Mouse (Mus musculus) forebrain, embryonic 13.5 days (tissue): ENCODE results near the gene Fxr2. TPM values are rescaled to one million over a fixed set of nuclear protein-coding genes. Genes with fewer than 3 reads are reported as not detected.
A peak's percentile ranks its signal among the peaks of the same experiment; 100 is the strongest.

Experiments used
- ATAC-seq: fragments of 200-750 bp; cut with Nextera tagmentation; 2 replicates; pipeline ENCODE4 v1.8.0; 2017
- H3K27ac ChIP-seq: fragments of 300-500 bp; sonication (generic); 2 replicates; pipeline ENCODE4 v1.5.1; 2015; ENCODE audit warnings: inconsistent platforms, mild to moderate bottlenecking, moderate library complexity
- H3K27me3 ChIP-seq: fragments of 300-500 bp; sonication (generic); 2 replicates; pipeline ENCODE4 v1.6.1; 2015; ENCODE audit warnings: mild to moderate bottlenecking, inconsistent platforms
- H3K36me3 ChIP-seq: fragments of 300-500 bp; sonication (generic); 2 replicates; pipeline ENCODE4 v1.6.1; 2015; ENCODE audit warnings: mild to moderate bottlenecking, inconsistent platforms; ENCODE audit not compliant: poor library complexity, severe bottlenecking
- H3K4me1 ChIP-seq: fragments of 300-500 bp; sonication (generic); 2 replicates; pipeline ENCODE4 v1.6.1; 2015; ENCODE audit warnings: inconsistent platforms
- H3K4me2 ChIP-seq: fragments of 300-500 bp; sonication (generic); 2 replicates; pipeline ENCODE4 v1.6.1; 2015; ENCODE audit warnings: inconsistent platforms, mild to moderate bottlenecking, moderate library complexity
- H3K4me3 ChIP-seq: fragments of 300-500 bp; sonication (generic); 2 replicates; pipeline ENCODE4 v1.5.1; 2015; ENCODE audit warnings: mild to moderate bottlenecking, inconsistent platforms
- H3K9ac ChIP-seq: fragments of 300-500 bp; sonication (generic); 2 replicates; pipeline ENCODE4 v1.6.1; 2015; ENCODE audit warnings: mild to moderate bottlenecking, inconsistent platforms
- H3K9me3 ChIP-seq: fragments of 300-500 bp; sonication (generic); replicated peaks from 2 replicates; pipeline ENCODE4 v1.6.1; 2016; ENCODE audit warnings: inconsistent platforms
- WGBS: fragments of 180-500 bp; shearing (Covaris S2); methylation state at CpG from one replicate; pipeline ENCODE4 v1.1.7; 2015; 5-methylcytosine and 5-hydroxymethylcytosine counted together
- polyA plus RNA-seq: library from polyadenylated mRNA; unstranded; fragments of >200 nt; fragmentation: Nextera tagmentation; extraction: Ambion mirVana; gene quantifications from 2 replicates; pipeline ENCODE4 v1.2.1, GENCODE M21; 2015

Fxr2 gene
- polyA plus RNA-seq, 1 experiment from 2014 or later: 38.7 TPM

DNA sequence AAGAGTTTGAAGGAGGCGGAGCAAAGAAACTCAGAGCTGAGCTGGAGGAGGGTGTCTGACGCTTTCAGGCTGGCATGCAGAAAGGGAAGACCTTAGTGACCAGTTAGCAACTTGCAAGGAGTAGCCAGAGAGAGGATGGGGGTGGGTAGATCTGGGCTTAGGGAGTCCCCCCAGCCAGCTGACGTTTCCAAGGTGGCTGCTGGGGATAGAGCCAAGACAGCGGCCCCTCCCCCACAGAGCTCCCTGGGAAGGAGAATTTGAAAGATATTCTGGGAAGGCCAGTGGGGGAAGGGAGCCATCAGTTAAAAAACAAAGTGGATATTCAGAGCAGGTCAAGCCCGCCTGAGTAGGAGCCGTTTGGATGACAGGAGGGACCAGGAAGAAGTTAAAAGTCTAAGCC is 32.7 kb upstream of the Fxr2 start:
- 9% methylated on average over 6 of the region's 6 CpGs for WGBS
- Histone ChIP-seq H3K36me3 (peaks cover 21% of the 10 kb centered on the region), H3K4me1 (peaks cover 31% of the 10 kb centered on the region), H3K27me3 (no peaks in the 10 kb centered on the region), H3K4me3 (no peak overlapping the region), H3K27ac (no peak overlapping the region), H3K4me2 (peak overlapping the region; percentile 17; the same call in 1 of the 2 replicates), H3K9me3 (no peaks in the 10 kb centered on the region), H3K9ac (0 out of 2 replicates have a peak overlapping the region, but pooled peaks have one; percentile 1)
- ATAC-seq: no peak

DNA sequence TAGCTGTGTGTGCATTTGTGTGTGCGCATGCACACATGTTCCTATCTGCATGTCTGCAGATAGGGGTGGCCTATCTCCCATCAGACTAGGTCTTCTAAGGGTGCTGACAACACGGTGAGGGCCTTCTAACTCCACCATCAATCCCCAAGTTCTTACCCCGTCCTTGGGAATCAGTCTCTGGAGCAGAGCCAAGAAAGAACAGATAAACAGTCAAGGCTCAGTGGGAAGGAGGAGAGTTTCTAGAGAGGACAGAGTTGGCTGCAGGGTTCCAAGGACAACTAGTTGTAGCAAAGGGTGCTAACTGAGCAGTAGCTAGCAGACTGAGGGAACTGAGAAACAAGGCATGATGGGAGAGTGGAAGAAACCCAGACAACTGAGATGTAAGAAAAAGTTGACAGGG is 31.0 kb upstream of the Fxr2 start:
- Histone ChIP-seq H3K4me3 (no peak overlapping the region), H3K4me1 (peaks cover 38% of the 10 kb centered on the region), H3K27me3 (no peaks in the 10 kb centered on the region), H3K9me3 (no peaks in the 10 kb centered on the region), H3K27ac (no peak overlapping the region), H3K4me2 (no peak overlapping the region), H3K36me3 (peaks cover 16% of the 10 kb centered on the region), H3K9ac (no peak overlapping the region)
- ATAC-seq: no peak
- WGBS: 82% methylated on average over 3 of the region's 3 CpGs

DNA sequence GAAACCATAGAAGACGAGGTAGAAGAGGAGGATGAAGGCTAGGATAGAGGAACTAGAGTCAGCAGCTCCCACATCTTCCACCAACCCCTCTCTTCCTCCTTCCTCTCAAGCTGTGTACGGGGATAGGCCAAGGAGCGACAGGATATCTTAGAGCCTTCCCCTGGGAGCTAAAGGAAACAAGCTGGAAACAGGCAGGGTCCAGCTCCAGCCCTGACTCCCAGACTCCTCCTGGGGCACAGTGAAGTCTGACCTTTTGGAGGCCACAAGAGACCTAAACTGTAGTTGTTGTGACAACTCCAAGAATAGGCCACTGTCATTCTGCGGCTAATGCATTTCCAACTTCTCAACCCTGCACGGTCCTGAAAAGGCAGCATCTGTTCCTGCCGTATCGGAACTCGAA is 29.3 kb upstream of the Fxr2 start:
- H3K9me3 ChIP-seq: no peaks in the 10 kb centered on the region
- H3K27me3 ChIP-seq: no peaks in the 10 kb centered on the region
- peak overlapping the region; percentile 100; the same call in 1 of the 2 replicates for H3K4me2 ChIP-seq
- ATAC-seq: no peak
- H3K36me3 ChIP-seq: peaks cover 16% of the 10 kb centered on the region
- no peak overlapping the region for H3K9ac ChIP-seq
- H3K27ac ChIP-seq: no peak overlapping the region
- peaks cover 38% of the 10 kb centered on the region for H3K4me1 ChIP-seq
- 88% methylated on average over 8 of the region's 8 CpGs for WGBS
- no peak overlapping the region for H3K4me3 ChIP-seq

DNA sequence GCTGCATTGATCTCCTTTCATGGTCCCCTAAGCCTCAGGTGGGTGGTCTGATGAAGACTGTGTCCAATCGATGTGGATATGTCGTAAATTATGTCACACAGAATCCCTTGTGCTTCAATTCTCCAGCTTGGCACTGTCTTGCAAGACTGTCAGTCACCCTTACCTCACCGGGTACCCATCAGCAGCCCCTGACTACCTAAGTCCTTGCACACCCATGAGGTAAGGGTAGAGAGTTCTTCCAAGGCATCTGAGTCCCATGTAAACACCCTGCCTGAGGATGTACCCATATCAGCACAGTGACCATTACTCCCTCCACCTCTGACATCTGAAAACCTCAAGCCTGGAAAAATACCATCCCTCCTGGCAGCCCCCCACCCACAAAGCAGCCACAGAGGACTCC is 28.4 kb upstream of the Fxr2 start:
- peaks cover 16% of the 10 kb centered on the region for H3K36me3 ChIP-seq
- H3K9ac ChIP-seq: peak overlapping the region; percentile 87
- H3K27me3 ChIP-seq: no peaks in the 10 kb centered on the region
- H3K4me1 ChIP-seq: peaks cover 38% of the 10 kb centered on the region
- H3K4me2 ChIP-seq: peak overlapping the region; percentile 100
- H3K27ac ChIP-seq: no peak overlapping the region
- no peaks in the 10 kb centered on the region for H3K9me3 ChIP-seq
- WGBS: 61% methylated on average over 3 of the region's 3 CpGs
- H3K4me3 ChIP-seq: peak overlapping the region; percentile 73
- no peak for ATAC-seq

DNA sequence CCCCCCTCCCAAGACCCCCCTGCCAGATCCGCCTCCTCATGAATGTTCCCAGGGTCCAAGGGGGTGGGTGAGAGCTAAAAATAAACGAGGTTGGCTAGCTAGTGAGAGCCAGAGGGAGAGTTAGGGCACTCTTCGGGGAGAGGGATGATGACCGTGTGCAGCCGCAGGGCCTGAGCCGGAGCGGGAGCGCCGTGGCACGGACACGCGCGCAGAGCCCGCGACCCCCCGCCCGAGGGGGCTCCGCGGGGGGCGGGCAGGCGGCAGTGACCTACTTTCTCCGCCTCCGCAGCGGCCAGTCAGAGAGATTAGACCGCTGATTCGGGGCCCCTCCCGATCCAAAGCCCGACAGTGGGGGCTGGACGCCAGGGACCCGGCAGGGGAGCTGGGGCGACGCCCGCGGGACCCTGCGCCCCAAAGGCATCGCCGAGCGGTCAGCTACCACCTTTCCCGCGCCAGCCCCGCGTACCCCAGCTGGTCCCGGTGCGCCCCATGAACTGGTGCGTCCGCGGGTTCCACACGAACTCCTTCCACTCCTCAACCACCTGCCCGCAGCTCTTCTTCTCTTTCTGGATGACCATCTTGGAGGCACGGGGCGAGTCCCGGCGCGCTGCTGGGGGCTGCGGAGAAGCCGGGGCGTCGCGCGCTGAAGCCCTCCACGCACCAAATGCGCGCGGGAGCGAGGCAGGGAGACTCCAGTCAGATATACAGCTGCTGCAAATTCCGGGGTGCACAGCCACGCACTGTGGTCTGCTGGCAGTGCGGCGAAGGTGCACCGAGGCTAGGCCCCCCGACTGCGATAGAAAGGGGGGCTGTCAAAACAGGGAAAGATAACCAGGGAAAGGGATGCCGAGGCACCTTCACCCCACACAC is 27.8 kb upstream of the Fxr2 start:
- Histone ChIP-seq H3K4me1 (peaks cover 32% of the 10 kb centered on the region), H3K4me3 (peak overlapping the region; percentile 73), H3K27ac (peak overlapping the region; percentile 63), H3K4me2 (peak overlapping the region; percentile 100), H3K27me3 (no peaks in the 10 kb centered on the region), H3K9ac (peak overlapping the region; percentile 87), H3K9me3 (no peaks in the 10 kb centered on the region), H3K36me3 (peaks cover 16% of the 10 kb centered on the region)
- peak; percentile 63 for ATAC-seq
- under 1% methylated on average over 56 of the region's 73 CpGs for WGBS

DNA sequence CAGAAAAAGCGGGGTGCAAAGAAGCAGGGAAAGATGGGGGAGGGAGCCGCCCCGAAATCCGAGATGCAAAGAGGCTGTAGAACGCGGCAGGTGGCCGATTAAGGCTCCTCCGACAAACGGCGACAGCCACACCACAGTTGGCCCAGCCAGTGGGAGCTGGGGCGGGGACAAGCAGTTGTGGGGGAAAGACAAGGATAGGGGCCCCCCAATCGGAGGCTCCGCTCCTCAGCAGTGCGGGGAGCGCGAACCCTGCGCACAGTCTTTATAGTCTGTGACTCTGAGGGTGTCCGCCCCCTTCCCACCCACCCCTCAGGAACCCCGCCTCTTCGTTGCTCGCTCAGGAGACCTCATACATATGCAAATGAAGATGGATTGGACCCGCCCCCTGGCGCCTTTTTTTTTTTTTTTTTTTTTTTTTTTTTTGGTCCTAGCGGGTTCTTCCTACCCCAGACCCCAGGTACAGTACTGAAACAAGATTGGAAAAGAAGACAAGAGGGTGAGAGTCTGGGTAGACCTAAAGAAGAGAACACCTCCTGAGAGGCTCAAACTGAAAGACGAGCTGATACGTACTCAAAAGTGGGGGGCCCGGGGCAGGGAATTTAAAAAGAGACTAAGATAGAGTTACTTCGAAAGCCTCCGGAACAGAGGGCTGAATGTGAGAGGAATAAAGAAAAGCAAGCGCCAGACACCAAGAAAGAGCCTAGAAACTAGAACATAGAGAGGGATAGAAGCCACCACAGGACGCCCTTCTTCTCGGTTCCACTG is 26.9 kb upstream of the Fxr2 start, which contains the start of gene Atp1b2:
Gene Atp1b2 (minus strand): TSS at position 217 of the 765 bp plus-strand sequence.
- Histone ChIP-seq H3K27me3 (no peaks in the 10 kb centered on the region), H3K4me1 (peaks cover 23% of the 10 kb centered on the region), H3K27ac (peak within 1 kb of the TSS; percentile 63), H3K9me3 (no peaks in the 10 kb centered on the region), H3K4me3 (peak within 1 kb of the TSS; percentile 73), H3K36me3 (peaks cover 16% of the 10 kb centered on the region), H3K4me2 (peak within 1 kb of the TSS; percentile 100), H3K9ac (peak within 1 kb of the TSS; percentile 87)
- ATAC-seq: peak; percentile 96
- WGBS: 2% methylated on average over 31 of the region's 32 CpGs

DNA sequence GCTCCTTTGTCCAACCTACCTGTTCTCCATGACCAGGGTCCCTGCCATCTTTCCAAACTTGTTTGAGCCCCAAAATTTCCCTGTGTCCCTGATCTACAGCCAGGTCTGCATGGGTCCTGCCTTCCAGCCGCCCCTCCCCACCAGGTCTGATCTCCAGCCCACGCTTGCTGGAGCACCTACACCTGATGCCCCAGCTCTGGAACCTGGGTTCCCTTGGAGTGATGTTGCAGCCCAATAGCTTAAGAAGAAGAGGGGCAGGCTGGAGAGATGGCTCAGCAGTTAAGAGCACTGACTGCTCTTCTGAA is 26.3 kb upstream of the Fxr2 start:
- no peak overlapping the region for H3K27ac ChIP-seq
- ATAC-seq: no peak
- peaks cover 11% of the 10 kb centered on the region for H3K36me3 ChIP-seq
- H3K4me1 ChIP-seq: peaks cover 23% of the 10 kb centered on the region
- peak overlapping the region; percentile 38; the same call in 1 of the 2 replicates for H3K9ac ChIP-seq
- peak overlapping the region; percentile 73 for H3K4me3 ChIP-seq
- no peaks in the 10 kb centered on the region for H3K9me3 ChIP-seq
- WGBS: 53% methylated on average over 2 of the region's 2 CpGs
- H3K4me2 ChIP-seq: peak overlapping the region; percentile 100
- H3K27me3 ChIP-seq: no peaks in the 10 kb centered on the region

DNA sequence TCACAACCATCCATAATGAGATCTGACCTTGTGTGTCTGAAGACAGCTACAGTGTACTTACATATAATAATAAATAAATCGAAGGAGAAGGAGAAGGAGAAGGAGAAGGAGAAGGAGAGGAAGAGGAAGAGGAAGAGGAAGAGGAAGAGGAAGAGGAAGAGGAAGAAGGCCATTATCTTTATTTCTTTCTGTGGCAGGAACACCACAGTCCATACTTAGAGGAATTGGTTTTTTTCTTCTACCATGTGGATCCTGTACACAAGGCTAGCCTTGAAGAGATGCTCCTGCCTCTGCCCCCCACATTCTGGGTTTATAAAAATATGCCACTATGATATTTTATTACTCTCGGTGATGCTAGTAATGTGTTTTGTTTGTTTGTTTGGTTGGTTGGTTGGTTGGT is 26.0 kb upstream of the Fxr2 start:
- H3K4me1 ChIP-seq: peaks cover 23% of the 10 kb centered on the region
- H3K9me3 ChIP-seq: no peaks in the 10 kb centered on the region
- H3K36me3 ChIP-seq: peaks cover 8% of the 10 kb centered on the region
- H3K4me2 ChIP-seq: no peak overlapping the region
- no peaks in the 10 kb centered on the region for H3K27me3 ChIP-seq
- H3K9ac ChIP-seq: no peak overlapping the region
- 92% methylated on average over 2 of the region's 2 CpGs for WGBS
- H3K4me3 ChIP-seq: no peak overlapping the region
- H3K27ac ChIP-seq: no peak overlapping the region
- ATAC-seq: no peak

DNA sequence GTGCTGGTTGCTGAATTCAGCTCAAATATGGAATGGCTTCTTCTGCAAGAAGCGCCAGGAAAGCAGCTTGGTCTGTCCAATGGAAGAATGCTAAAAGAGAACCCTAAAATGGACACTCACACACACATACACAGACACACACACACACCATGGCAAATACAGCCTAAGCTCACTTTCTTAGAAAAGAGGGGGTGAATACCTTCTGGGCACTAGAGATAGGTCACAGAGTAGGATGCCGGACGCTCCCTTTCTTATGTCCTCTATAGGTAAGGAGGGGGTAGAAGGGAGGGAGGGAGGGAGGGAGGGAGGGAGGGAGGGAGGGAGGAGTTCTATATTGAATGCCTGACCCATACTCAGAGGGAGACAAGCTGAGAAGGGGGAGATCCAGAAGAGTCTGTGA is 24.3 kb upstream of the Fxr2 start:
- no peaks in the 10 kb centered on the region for H3K27me3 ChIP-seq
- no peaks in the 10 kb centered on the region for H3K36me3 ChIP-seq
- no peak for ATAC-seq
- H3K27ac ChIP-seq: no peak overlapping the region
- H3K9ac ChIP-seq: no peak overlapping the region
- no peak overlapping the region for H3K4me2 ChIP-seq
- no peak overlapping the region for H3K4me3 ChIP-seq
- peaks cover 26% of the 10 kb centered on the region for H3K4me1 ChIP-seq
- H3K9me3 ChIP-seq: no peaks in the 10 kb centered on the region
- 86% methylated on average over 3 of the region's 3 CpGs for WGBS

DNA sequence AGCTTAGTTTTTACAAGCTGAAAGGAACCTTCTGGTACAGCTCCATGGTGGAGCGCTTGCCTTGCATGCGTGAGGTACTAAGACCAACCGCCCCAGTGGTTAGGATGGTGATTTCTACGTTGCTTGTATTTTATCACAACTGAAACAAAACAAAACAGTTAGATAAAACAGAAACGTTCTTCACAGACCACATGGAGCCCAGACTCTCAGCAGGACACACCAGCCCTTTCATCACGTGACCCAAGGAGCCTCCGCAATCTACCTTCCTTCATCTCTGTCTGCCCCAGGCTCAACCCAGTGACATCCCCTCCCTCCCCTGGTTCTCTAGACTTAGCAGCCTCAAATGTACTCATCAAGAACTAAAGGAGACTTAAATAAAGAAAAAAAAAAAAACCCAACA is 23.4 kb upstream of the Fxr2 start:
- ATAC-seq: no peak
- 65% methylated on average over 7 of the region's 7 CpGs for WGBS
- Histone ChIP-seq H3K9ac (no peak overlapping the region), H3K27me3 (no peaks in the 10 kb centered on the region), H3K4me1 (peaks cover 21% of the 10 kb centered on the region), H3K4me3 (no peak overlapping the region), H3K4me2 (no peak overlapping the region), H3K27ac (no peak overlapping the region), H3K36me3 (no peaks in the 10 kb centered on the region), H3K9me3 (no peaks in the 10 kb centered on the region)

DNA sequence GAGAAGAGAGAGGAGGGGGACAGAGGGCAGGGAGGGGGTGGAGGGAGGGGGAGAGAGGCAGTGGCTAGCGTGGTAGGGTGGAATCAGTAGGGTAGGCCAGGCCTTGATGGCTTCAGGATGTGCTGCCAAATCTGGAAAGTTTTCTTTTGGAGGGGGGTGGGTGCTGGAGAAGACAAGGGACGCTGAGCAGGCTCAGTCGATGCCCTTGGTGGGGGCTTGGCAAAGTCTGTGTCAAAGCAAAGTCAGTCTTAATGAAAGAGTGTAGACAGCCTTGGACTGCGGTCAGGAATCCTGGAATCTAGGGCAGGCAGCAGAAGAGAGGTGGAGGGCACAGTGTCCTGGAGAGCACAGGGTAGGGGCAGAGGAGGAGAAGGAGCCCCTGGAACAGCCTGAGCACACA is 21.9 kb upstream of the Fxr2 start:
- no peak for ATAC-seq
- Histone ChIP-seq H3K9ac (no peak overlapping the region), H3K4me2 (no peak overlapping the region), H3K9me3 (no peaks in the 10 kb centered on the region), H3K27me3 (no peaks in the 10 kb centered on the region), H3K4me3 (no peak overlapping the region), H3K27ac (no peak overlapping the region), H3K4me1 (peaks cover 12% of the 10 kb centered on the region), H3K36me3 (no peaks in the 10 kb centered on the region)
- WGBS: 66% methylated on average over 4 of the region's 4 CpGs

DNA sequence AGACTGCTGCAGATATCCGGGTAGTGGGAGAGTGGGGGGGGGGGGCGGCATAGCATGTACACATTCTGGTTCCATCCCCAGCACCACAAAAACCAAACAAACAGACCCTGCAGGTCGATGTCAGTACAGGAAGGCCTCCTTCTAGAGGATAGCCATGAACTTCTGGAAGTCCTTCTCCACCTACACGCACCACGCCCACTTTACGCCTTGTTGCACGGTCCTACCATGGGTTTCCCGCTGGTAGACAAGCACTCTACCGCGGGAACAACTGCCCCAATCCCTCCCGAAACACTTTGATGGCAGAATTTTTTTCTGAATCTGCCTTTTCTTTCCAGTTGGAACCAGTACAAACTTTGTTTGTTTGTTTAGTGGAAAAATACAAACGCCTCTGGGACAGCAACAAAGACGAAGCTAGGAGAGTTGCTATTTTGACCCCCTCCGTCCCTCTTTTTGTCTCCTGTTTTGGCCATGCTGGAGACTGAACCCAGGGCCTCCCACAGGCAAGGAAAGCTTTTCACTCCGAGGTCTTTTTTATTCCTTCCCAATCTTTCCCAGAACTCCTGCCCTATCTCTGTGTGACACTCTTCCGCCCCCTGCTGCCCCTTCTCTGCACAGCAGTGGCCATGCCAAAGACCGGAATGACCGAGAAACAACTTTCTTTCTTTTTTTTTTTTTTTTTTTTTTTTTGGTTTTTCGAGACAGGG is 19.1 kb upstream of the Fxr2 start:
- H3K9ac ChIP-seq: peak overlapping the region; percentile 17; the same call in 1 of the 2 replicates
- ATAC-seq: peak; percentile 45; the same call in 1 of the 2 replicates

More for the DNA sequence above, 19.1 kb upstream of the Fxr2 start:
- Histone ChIP-seq H3K4me3 (no peak overlapping the region), H3K4me1 (peaks cover 7% of the 10 kb centered on the region), H3K27ac (no peak overlapping the region), H3K36me3 (no peaks in the 10 kb centered on the region), H3K9me3 (no peaks in the 10 kb centered on the region), H3K27me3 (no peaks in the 10 kb centered on the region), H3K4me2 (peak overlapping the region; percentile 26)
- 7% methylated on average over 19 of the region's 19 CpGs for WGBS
